Mouse (Mus musculus): ENCODE measurements at regions not wholly inside any gene's neighbourhood (a gene's known extent, or its start where the extent isn't known, plus 50 kb on each side); places are given as distances from the start of the nearest gene placed in this dataset.

DNA sequence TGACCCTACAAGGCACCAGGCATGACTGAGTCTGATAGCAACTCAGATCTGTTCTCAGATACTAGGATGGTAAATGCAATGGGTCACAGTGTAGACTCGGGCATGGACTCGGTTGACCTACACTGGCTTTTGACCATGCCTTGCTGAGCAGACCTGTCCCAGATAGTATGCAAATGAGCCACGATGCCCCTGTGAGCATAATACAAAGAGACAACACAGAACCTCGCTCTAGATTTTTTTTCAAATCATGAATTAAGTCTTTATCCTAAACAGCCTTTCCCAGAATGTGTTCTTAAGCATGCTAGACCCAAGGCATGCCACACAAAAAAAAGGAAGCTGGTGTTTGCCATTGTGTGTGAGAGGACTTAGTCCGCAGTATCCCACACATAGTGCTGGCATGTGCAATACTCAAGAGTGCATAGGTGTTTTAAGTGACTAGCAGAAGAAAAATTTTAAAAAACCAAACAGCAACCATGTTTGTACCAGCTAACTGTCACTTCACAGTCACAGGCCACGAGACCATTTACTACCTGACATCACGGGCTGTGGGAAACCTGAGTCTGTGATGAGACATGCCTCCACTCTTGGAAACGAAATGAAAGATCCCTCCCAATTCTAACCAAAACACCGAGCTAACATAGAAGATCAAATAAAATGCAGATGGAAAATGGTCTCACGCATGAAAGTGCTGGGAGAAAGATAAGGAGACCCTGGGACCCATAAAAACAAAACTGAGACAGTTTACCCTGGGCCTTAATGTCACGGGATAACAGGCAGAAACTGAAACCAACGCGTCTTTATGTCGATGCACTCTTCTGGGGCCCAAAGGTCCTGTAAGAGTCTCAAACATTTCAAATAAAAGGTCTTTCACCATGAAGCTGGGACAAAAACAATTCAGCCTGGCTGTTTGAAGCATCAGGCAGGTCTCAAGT lies 95.2 kb downstream of the Fasl start:
- 88% methylated on average over 14 of the region's 14 CpGs for WGBS
- no peak overlapping the region for H3K4me3 ChIP-seq
- no peaks in the 10 kb centered on the region for H3K9me3 ChIP-seq

DNA sequence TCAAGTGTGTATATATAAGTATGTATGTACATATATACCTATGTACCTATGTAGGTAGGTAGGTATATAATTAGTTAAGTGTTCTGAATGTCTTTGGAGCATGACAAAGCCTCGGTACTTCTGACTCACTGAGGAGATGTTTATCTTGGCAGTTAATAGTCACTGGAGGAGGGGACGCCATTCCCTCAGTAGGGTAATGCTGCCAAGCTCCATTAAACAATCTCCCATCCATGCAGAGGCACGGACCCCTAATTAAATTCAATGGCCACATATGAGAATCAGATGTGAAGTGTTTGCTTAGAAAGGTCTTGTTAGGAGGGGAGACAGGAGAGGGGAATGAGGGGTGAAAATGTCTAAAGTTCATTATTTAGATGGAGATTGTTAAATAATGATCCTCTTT lies 99.3 kb downstream of the Fasl start:
- no peak; the same call in 1 of the 2 replicates for ATAC-seq (replicated peaks)
- Histone ChIP-seq H3K9ac (replicated peaks) (no peak overlapping the region), H3K36me3 (no peaks in the 10 kb centered on the region), H3K27me3 (no peaks in the 10 kb centered on the region), H3K4me1 (peaks cover 6% of the 10 kb centered on the region; the same call in 1 of the 2 replicates), H3K4me2 (replicated peaks) (no peak overlapping the region), H3K4me3 (no peak overlapping the region), H3K9me3 (no peaks in the 10 kb centered on the region), H3K27ac (replicated peaks) (no peak overlapping the region)
- 10% methylated on average over 3 of the region's 3 CpGs for WGBS

More for the DNA sequence above, 95.2 kb downstream of the Fasl start:
- no peak overlapping the region for H3K9ac ChIP-seq (replicated peaks)
- no peak for ATAC-seq (replicated peaks)
- 0 out of 2 replicates have a peak, but pooled peaks cover 2% of the 10 kb centered on the region for H3K4me1 ChIP-seq
- H3K4me2 ChIP-seq (replicated peaks) = no peak overlapping the region
- H3K27ac ChIP-seq (replicated peaks) = no peak overlapping the region
- no peaks in the 10 kb centered on the region for H3K36me3 ChIP-seq
- H3K27me3 ChIP-seq = no peaks in the 10 kb centered on the region

- peaks cover 6% of the 10 kb centered on the region; the same call in 1 of the 2 replicates for H3K4me1 ChIP-seq
- 0 out of 2 replicates have a peak, but pooled peaks have one; percentile 51 for ATAC-seq (replicated peaks)
- H3K27me3 ChIP-seq = no peaks in the 10 kb centered on the region
- H3K36me3 ChIP-seq = no peaks in the 10 kb centered on the region
- H3K4me2 ChIP-seq (replicated peaks) = no peak overlapping the region
- H3K9me3 ChIP-seq = no peaks in the 10 kb centered on the region
- H3K27ac ChIP-seq (replicated peaks) = no peak overlapping the region
- H3K4me3 ChIP-seq = no peak overlapping the region
- 24% methylated on average over 12 of the region's 12 CpGs for WGBS
- H3K9ac ChIP-seq (replicated peaks) = no peak overlapping the region
Observed at GRCm38 (mm10) chr1:161687548-161687947, 100.7 kb downstream of the Fasl start.

- WGBS = 87% methylated on average over 6 of the region's 6 CpGs
- H3K9me3 ChIP-seq = no peaks in the 10 kb centered on the region
Observed at GRCm38 (mm10) chr1:161680558-161680957, 107.7 kb downstream of the Fasl start.

GRCm38 (mm10) chr1:161670937-161671336 lies 117.4 kb downstream of the Fasl start:
- WGBS = 95% methylated on average over 5 of the region's 5 CpGs
- no peaks in the 10 kb centered on the region for H3K4me1 ChIP-seq
- no peaks in the 10 kb centered on the region for H3K27me3 ChIP-seq
- H3K36me3 ChIP-seq = no peaks in the 10 kb centered on the region
- no peaks in the 10 kb centered on the region for H3K9me3 ChIP-seq
- no peak overlapping the region for H3K9ac ChIP-seq (replicated peaks)
- ATAC-seq (replicated peaks) = no peak
- H3K27ac ChIP-seq (replicated peaks) = no peak overlapping the region
- H3K4me2 ChIP-seq (replicated peaks) = no peak overlapping the region
- no peak overlapping the region for H3K4me3 ChIP-seq

More at GRCm38 (mm10) chr1:161680558-161680957, 107.7 kb downstream of the Fasl start:
- no peak overlapping the region for H3K27ac ChIP-seq (replicated peaks)
- no peaks in the 10 kb centered on the region for H3K36me3 ChIP-seq
- H3K4me3 ChIP-seq = no peak overlapping the region
- H3K4me2 ChIP-seq (replicated peaks) = no peak overlapping the region
- H3K27me3 ChIP-seq = no peaks in the 10 kb centered on the region
- no peaks in the 10 kb centered on the region for H3K4me1 ChIP-seq
- no peak for ATAC-seq (replicated peaks)
- no peak overlapping the region for H3K9ac ChIP-seq (replicated peaks)

GRCm38 (mm10) chr1:161664321-161664720 lies 124.0 kb downstream of the Fasl start:
- no peaks in the 10 kb centered on the region for H3K4me1 ChIP-seq
- ATAC-seq (replicated peaks) = no peak
- no peak overlapping the region for H3K4me2 ChIP-seq (replicated peaks)
- no peaks in the 10 kb centered on the region for H3K9me3 ChIP-seq
- no peaks in the 10 kb centered on the region for H3K27me3 ChIP-seq
- no peak overlapping the region for H3K27ac ChIP-seq (replicated peaks)
- no peaks in the 10 kb centered on the region for H3K36me3 ChIP-seq
- no peak overlapping the region for H3K9ac ChIP-seq (replicated peaks)
- no peak overlapping the region for H3K4me3 ChIP-seq
- WGBS = 65% methylated on average over 3 of the region's 3 CpGs

DNA sequence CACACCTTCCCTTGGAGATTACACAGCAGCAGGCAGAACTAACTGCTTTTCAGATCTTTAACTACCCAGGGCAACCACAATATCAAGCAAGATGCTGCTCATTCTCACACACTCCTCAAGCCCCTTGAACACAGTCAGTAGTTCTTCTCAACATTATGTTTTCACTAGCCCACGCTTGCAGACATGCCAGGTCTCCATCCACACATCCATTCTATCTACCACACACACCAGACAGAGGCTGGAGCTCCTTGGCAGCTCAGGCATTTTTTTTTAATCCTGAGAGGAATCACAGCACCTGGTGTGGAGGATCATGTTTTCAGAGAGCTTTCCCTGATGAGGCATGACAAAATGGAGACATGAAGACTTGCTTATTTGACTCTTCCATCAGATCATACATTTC lies 124.9 kb downstream of the Fasl start:
- no peak overlapping the region for H3K4me3 ChIP-seq
- H3K36me3 ChIP-seq = no peaks in the 10 kb centered on the region
- no peak overlapping the region for H3K4me2 ChIP-seq (replicated peaks)
- no peaks in the 10 kb centered on the region for H3K9me3 ChIP-seq
- no peak for ATAC-seq (replicated peaks)
- H3K27me3 ChIP-seq = no peaks in the 10 kb centered on the region
- H3K27ac ChIP-seq (replicated peaks) = no peak overlapping the region
- 84% methylated on average over 1 of the region's 1 CpGs for WGBS
- H3K9ac ChIP-seq (replicated peaks) = no peak overlapping the region
- no peaks in the 10 kb centered on the region for H3K4me1 ChIP-seq

- 87% methylated on average over 2 of the region's 2 CpGs for WGBS
- Histone ChIP-seq H3K4me1 (no peaks in the 10 kb centered on the region), H3K36me3 (no peaks in the 10 kb centered on the region), H3K4me3 (no peak overlapping the region), H3K27me3 (no peaks in the 10 kb centered on the region), H3K27ac (replicated peaks) (no peak overlapping the region), H3K9me3 (no peaks in the 10 kb centered on the region), H3K9ac (replicated peaks) (no peak overlapping the region), H3K4me2 (replicated peaks) (no peak overlapping the region)
- ATAC-seq (replicated peaks) = no peak
Observed at GRCm38 (mm10) chr1:161662241-161662640, 126.1 kb downstream of the Fasl start.

DNA sequence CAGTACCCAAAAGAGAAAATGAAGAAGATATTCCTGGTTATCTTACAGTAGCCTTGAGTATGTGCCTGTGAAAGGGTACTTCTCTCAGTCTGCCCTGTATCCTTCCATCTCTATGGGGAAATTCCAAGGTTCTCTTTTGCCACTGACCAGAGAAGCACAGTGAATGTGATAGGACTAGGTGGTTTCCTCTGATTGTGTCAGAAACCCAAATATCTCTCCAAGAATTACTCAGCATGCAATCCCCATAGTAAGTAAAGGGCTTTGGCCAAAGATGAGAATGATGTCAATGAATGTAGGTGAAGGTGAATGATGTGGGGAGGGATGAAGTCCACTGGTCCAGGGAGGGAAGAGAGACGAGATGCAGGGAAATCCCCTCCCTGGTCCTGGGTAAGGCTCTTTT lies 130.8 kb downstream of the Fasl start:
- Histone ChIP-seq H3K4me2 (replicated peaks) (no peak overlapping the region), H3K27ac (replicated peaks) (no peak overlapping the region), H3K9me3 (no peaks in the 10 kb centered on the region), H3K4me1 (no peaks in the 10 kb centered on the region), H3K27me3 (no peaks in the 10 kb centered on the region), H3K9ac (replicated peaks) (no peak overlapping the region), H3K36me3 (no peaks in the 10 kb centered on the region), H3K4me3 (no peak overlapping the region)
- WGBS = 86% methylated on average over 1 of the region's 1 CpGs
- no peak for ATAC-seq (replicated peaks)

GRCm38 (mm10) chr1:161649387-161649786 lies 138.9 kb downstream of the Fasl start:
- 70% methylated on average over 2 of the region's 2 CpGs for WGBS

DNA sequence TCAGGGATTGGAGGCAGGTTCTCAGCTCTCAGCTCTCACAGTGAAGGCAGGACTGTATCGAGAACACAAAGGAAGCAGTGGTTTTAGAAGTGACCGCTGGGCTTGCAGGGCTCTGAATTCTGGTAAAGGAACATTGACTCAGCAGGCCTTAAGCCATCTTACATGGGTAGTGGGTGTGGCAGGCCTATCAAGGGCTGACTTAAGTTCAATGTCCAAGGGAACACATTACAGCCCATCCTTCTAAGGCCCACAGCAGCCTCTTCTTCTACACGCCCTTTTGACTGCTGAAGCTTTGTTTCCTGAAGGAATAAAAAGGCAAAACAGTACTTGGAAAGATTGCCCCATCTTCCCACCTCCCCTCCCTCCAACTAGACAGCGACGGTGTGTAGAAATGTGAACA lies 137.6 kb downstream of the Tnfsf18 start:
- 78% methylated on average over 5 of the region's 5 CpGs for WGBS

More at GRCm38 (mm10) chr1:161649387-161649786, 138.9 kb downstream of the Fasl start:
- Histone ChIP-seq H3K27me3 (no peaks in the 10 kb centered on the region), H3K27ac (replicated peaks) (no peak overlapping the region), H3K4me3 (no peak overlapping the region), H3K4me1 (no peaks in the 10 kb centered on the region), H3K36me3 (no peaks in the 10 kb centered on the region), H3K4me2 (replicated peaks) (no peak overlapping the region), H3K9ac (replicated peaks) (no peak overlapping the region), H3K9me3 (no peaks in the 10 kb centered on the region)
- no peak for ATAC-seq (replicated peaks)

GRCm38 (mm10) chr1:161621291-161621690 lies 126.8 kb downstream of the Tnfsf18 start:
- no peaks in the 10 kb centered on the region for H3K9me3 ChIP-seq
- H3K4me3 ChIP-seq = no peak overlapping the region
- H3K9ac ChIP-seq (replicated peaks) = no peak overlapping the region
- H3K4me2 ChIP-seq (replicated peaks) = no peak overlapping the region
- H3K36me3 ChIP-seq = no peaks in the 10 kb centered on the region
- 86% methylated on average over 6 of the region's 6 CpGs for WGBS
- H3K4me1 ChIP-seq = no peaks in the 10 kb centered on the region
- ATAC-seq (replicated peaks) = no peak
- no peaks in the 10 kb centered on the region for H3K27me3 ChIP-seq
- H3K27ac ChIP-seq (replicated peaks) = no peak overlapping the region

More for the DNA sequence above, 137.6 kb downstream of the Tnfsf18 start:
- Histone ChIP-seq H3K9ac (replicated peaks) (no peak overlapping the region), H3K27ac (replicated peaks) (no peak overlapping the region), H3K27me3 (no peaks in the 10 kb centered on the region), H3K9me3 (no peaks in the 10 kb centered on the region), H3K4me2 (replicated peaks) (no peak overlapping the region), H3K4me3 (no peak overlapping the region), H3K4me1 (no peaks in the 10 kb centered on the region), H3K36me3 (no peaks in the 10 kb centered on the region)
- ATAC-seq (replicated peaks) = no peak
